Mouse (Mus musculus) layer of hippocampus, adult 18-20 months (tissue): ENCODE results near the gene Ilkap. TPM values are rescaled to one million over a fixed set of nuclear protein-coding genes. Genes with fewer than 3 reads are reported as not detected.

ENCODE experiments used
- DNase-seq, 2 experiments: peaks; one replicate each; pipeline ENCODE4 v3.0.0; 2022; ENCODE audit warnings: low spot score in 2 of 2
- total RNA-seq, 2 experiments: library from RNA; stranded (reverse); gene quantifications; 2 replicates each; pipeline ENCODE4 v1.2.3; 2021

The Ilkap gene
- total RNA-seq, 2 experiments from 2014 or later = 62.3 to 63.0 TPM

DNA sequence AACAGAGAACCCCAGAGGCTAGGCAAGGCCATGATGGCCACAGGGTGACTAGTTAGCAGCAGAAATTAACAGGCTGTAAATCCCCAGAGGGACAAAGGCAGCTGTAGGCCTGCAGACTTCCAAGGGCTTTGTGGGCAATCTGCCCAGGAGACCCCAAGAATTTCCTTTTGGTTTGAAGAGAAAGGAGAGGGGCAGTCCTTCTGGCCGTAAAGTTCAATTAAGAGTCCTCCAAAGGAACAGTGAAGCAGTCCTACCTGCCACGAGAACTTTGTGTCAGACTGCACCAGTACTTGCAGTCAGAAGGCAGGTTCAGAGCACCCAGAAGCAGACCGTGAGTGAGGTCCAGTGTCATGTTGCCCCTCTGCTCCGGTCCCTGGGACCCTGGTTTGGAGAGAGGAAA, 16.3 kb upstream of the Ilkap start:
- DNase-seq = no peak

DNA sequence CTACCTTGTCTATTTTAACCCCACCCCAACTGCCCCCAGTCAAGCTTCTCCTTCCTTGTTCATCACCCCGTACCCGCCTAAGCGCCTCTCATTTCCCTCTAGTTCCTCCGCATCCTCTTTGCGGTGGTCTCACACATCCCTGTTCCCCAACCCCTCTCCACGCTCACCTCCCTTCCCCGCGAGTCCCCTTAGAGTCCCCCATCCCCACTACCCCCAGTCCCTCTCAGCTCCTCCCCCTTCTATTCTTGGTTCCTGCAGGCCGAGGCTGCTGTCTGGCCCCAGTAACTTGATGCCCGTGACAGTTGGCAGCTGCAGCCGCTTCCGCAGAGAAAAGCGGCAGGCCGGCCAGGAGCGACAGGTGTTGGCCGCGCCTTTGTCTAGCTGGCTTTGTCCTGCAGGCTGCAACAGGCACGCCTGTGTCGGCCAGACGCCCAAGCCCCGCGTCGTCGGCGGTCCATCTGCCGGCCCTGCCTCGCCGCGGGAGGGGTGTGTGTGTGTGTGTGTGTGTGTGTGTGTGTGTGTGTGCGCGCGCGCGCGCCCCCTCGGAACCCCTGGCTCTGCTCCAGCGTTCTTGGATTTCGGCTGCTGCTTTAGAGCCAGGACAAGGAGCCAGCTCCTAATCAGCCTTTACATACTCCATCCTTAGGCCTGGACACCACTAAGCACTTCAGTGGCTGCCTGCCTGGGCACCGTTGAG, 15.4 kb upstream of the Ilkap start, which contains the start of gene Hes6:
Gene Hes6 (minus strand): TSS at position 141 of the 697 bp plus-strand sequence.
- peak; percentile 37 to 62 for DNase-seq

DNA sequence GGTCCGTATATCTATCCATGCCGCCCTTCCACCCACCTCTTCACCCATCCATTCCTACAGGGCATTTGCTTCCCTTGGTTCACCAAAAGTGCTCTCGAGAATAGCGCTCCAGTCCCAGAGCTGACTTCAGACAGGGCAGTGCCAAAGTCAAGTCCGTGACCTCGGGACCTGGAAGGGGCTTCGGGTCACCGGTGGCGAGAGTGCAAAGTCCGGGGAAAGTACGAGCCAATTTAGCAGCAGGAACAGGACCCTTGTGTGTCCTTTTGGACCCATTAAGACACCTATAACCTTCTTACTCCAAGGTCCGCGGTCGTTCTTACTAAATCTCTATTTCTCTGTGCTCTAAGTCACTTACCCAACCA, 14.9 kb upstream of the Ilkap start:
- DNase-seq = no peak

DNA sequence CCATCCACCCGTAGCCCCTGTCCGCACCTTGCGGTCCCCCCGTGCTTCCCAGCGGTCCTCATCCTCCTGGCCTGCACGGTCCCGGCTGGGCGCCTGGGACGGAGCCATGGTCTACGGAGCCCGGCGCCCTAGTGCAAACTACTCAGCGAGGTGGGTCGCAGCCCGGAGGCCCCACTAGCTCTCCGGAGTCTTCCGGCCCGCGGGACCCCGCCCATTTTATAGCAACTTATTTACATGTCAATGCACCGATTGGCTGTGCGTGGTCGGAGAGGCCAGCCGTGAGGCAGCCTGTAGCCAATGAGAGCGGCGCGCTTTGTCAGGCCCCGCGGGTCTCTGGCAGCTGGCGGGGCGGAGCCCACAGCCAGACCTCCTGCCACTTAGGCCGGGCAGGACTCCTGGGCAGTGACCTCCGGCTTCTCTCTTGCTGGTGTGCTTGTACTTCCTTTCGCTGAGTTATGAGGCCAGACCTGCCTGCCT, 14.5 kb upstream of the Ilkap start:
- DNase-seq = peak; percentile 85 to 93

DNA sequence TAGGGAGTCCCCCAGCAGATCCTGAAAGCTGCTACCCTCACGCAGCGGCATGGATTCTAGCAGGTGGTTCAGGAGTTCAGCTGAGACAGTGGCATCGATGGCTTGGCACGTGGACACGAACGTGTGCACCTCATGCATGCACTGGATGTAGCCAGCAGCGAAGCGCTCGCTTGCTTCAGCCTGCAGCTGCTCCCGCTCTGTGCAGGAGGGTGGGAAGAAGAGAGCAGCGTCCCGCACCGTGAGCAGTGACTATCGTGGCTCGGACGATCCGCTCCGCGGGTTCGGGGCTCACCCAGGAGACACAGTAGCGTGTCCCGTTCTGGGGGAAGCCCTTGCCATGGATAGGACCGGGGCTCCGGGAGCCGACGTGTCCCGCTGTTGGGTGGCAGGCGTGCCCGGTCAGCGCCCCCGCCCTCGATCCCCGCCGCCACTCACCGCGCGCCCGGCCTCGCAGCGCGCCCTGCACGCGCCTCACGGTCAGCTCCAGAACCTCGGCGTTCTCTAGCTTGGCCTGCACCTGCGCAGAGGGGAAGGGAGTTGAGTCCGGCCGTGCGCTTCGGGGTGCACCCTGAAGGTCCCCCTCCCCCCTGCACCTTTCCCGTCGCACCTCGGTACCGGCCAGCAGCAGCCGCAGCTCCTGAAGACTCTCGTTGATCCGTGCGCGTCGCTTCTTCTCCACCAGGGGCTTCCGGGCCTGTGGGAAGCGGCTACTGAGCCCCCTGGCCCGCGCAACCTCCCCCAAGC, 13.8 kb upstream of the Ilkap start:
- no peak for DNase-seq

DNA sequence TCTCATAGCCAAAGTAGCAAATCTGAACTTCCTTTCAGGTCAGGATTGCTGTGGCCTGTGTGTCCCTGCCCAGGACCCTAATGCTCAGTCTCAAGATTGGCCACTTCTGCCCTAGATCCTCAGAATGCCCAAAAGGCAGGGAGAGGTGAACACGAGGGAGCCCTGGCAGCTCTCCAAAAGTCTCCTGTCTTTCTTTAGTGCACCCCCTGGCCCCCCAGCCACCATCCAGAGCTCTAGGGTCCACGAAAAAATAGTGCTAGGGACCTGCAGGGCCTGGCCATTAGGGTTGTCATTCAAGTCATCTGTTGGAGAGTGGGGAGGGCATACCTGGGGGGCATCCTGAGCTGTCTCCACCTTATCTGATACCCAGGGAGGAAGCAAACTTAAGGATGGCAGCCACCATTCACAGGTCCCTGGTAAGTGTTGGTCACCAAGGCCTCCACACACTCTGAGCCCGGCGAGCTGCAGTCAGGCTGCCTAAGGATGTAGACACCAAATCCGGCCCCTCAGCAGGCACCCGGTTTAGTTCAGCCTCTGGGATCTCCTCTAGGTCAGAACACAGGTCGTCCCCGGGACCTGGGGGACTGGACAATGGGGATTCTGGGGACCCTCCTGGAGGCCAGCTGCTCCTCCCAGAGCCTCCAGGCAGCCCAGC, 13.1 kb upstream of the Ilkap start:
- no peak for DNase-seq

DNA sequence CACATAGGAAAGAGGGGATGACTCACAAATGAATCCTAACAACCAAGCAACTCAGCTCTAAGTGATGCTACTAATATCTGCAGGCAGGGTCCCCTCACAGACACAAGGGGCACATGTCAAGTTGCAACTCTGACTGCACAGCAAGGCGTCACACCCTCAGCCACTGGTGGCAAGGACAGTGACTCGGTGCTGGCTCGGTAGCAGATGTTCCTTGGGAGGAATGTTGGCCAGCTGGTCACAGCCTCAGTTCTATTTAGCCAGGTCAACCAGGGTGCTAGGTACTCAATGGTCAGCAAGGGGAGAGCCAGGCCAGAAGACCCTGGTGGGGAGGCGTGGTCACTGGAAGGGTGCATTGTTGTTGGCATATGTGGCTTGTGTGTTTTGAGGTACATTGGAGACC, 9.2 kb upstream of the Ilkap start:
- DNase-seq = no peak

DNA sequence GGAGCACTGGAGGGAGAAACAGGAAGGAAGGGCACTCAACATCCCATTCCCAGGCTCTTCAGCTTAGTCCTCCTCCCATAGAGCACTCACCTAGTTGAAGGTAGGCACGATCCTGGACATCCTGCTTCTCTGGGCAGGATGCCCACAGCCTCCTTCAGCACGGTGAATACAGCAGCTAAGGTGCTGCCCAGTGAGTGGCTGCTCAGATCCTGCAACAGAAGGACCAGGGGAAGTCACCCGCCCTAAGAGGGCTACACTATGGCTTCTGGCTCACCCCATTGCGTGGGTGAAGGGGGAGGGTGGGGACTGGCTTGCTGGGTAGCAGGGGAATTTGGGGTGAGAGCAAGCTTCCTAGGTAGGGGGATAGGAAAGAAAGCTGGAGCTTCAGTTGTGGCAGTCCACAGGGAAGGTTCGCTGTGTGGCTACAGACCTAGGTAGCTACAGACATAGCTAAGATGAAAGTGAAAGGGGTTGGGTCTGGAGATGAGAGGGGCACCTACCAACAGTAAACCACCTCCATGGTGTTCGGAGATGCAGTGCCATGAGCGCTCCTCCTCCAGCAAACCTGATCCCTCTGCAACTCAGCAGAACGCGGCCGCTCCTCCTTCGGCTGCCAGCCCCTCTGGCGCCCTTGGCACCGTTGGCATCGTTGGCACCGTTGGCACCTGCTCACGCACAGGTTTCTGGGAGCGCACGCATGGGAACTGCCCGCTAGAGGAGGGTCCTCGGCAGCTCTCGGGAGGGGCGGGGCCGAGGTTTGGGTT, 7.0 kb upstream of the Ilkap start:
- DNase-seq = no peak

DNA sequence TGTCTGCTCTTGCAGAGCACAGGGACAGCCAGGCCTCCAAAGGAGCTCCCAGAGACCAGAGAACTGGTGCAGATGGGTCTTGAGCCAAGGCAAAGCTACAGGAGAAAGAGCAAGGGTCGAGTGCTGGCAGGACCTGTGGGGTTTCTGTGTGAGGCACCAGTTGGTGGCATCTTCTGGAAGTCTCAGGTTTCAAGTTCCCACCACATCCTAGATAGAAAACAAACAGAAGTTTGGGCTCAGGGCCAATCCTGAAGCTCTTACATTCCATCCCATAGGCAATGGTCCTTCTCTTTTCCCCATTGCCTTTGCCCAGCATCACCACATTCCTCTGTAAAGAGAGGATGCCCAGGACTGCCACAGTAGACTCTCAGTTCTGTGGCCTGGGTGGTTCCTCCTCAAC, 6.4 kb upstream of the Ilkap start:
- DNase-seq = no peak

DNA sequence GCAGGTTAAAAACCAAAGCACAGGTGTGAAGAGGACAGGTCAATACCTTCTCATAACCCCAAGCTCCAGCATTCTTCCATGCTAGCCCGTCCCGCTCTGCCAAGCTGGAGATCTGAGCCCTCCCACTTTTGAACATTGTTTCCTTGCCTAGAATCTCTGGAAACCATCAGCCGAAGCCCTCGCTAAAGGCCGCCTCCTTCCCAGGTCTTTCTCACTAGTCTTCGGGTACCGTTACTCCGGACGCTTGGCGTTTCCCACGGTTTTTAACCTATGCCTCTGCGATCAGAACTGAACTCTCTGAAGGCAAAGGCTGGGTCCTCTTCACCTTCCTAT, 722 bp downstream of the Ilkap start:
- no peak for DNase-seq

DNA sequence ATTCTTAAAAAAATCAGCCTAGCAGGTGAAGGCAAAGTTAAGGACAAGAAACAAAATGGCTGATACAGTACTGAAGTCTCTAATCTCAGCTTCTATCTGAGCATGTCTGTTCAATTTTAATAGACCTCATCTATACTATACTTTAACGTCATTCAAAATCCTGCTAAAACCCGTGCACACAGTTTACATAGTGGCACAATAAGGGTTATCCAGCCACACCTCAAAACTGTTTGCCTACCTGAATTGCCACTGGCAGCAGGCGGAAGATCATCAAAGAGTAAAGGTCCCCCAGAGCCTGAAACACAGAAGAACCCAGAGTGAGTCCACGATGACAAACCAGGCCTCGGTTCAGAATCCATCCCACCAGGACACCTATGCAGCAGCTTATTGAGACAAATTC, 8.2 kb downstream of the Ilkap start:
- no peak for DNase-seq

DNA sequence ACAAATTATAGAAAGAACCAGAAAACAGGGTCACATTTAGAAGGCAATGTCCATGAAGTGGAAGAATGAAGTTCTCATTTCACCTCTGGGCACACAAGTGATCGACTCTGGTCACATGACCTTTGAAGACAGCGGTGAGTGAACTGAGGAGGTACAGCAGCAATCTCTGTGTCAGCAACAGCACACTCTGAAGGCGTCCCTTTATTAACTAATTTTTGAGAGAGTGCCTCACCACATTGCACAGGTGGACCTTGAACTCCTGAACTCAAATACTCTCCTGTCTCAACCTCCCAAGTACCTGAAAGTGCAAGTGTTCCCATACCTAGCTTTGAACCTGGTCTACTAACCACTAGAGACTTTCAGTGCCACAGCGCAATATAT, 17.5 kb downstream of the Ilkap start:
- DNase-seq = no peak

DNA sequence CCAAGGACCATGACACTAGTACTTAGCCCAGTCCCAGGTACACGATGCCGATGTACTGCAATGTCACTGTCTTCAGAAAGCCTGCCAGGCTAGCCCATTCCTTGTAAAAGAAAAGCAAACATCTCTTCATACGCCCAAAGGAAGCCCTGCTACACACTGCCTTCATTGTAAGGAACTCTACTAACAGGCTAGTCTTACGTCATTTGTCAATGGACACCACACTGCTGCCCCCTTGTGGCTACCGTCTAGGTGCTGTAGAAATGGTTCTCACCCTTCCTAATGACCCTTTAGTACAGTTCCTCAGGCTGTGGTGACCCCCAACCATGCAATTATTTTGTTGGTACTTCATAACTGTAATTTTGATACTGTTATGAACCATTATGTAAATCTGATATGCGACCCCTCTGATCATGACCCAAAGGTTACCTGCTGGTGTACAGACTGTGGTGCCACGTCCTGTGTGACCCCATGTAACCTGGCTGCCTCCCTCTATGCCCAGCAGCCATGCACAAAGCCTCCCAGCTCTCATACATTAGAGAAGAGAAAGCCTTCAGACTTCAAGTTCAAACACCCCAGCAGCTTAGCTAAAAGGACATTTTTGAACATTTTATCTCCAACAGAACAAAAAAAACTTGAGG, 18.0 kb downstream of the Ilkap start:
- DNase-seq = peak; percentile 54 to 83

DNA sequence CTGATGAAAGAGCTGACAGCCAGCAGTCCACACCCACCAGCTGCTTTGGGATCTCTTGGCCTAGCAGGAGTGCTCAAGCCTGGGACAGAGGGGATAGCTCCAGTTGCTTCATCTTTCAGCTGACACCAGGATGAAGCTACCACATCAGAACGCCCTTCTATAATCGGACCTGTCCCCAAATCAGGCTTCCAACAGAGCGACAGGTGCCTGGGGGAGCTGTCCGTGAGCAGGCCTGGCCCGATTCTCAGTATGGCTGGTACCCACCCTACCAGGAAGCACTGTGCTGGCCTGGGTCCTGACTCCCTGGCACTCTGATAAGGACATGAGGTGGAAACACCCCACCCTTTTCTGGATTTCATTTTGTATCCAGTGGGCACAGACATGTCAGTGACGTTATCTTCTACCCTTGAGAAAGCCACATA, 25.2 kb downstream of the Ilkap start:
- no peak for DNase-seq

DNA sequence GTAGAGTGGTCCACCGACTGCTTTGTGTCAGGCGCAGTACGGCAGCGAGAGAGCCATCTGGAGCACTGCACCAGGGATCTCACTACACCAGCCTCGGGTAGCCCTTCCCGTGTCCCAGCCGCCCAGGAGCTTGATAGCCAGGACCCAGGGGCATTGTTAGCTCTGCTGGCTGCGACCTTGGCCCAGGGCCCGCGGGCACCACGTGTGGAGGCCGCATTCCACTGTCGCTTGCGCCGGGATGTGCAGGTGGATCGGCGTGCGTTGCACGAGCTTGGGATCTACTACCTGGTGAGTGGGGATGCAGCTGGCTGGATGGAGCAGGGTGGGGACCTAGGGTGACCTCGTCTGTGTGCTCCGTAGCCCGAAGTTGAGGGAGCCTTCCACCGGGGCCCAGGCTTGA, 28.6 kb downstream of the Ilkap start:
- DNase-seq = no peak

DNA sequence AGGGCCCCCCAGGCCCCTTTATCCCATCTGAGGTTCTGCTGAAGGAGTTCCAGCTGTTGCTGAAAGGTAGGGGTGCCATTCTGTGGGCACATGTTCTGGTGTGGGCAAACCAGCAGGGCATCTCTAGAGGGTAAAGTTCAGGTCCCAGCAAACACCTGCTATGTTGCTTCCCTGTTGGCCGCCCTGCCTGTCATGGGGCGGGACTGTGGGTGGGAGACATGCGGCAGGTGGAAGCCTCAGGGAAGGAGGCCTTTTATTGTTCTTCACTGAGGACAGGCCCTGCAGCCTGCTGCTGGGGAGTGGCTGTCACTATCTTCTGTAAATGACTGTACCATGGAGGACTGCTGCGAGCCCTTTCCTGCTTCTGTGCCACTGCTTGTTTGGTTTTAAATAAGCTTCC, 29.2 kb downstream of the Ilkap start:
- no peak for DNase-seq

DNA sequence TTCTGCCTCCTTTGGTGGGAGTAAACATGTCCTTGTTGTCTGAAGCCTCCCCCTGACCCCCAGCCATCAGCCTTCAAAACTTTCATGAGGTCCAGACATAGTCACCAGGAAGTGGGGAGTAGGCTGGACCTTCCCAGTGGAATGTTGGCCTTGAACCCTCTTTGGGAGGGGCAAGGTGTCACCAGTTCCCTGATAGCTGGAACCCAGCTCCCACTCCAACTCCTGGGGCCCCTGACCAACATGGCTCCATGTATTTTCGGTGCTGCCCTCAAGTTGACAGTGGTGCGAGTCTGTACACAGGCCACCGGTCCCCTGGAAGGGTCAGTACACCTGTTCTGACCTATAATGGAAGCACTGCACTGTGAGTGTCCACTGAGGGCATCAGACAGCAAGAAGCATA, 31.3 kb downstream of the Ilkap start:
- no peak for DNase-seq

DNA sequence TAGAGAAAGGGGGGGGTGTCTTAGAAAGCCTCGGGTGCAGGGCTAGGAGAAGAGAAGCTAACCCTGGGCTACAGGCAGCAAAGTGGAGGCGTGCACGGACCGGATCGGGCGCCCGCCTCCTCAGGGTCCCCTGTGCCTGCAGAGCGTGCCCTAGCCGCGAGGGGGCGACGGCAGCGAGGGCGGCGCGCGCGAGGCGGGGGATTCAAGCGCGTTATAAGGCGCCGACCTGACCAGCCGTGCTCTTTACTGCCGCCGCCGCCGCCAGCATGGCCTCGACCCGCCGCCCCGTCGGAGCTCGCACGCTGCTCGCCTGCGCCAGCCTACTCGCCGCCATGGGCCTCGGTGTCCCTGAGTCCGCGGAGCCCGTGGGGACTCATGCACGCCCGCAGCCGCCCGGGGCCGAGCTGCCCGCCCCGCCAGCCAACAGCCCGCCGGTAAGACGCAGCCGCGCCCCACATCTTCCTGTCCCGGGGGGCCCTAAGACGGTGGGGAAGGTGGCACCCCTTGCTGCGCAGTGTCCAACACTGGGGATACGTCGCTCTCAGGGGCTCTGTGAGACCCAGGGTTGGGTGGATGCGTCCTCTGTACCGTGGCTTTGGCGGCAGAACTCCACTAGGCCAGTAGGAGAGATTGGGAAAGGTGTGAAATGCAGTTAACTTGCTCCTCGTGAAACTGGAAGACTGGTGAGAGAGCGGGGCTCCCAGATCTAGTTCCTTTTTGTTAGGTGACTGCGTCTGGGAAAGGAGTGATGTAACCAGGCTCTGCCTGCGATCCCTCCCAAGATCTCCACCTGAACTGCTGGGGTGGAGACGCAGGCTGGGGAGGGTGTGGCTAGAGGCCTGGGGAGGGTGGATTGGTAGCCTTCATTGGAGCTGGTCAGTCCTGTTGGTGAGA, 32.2 kb downstream of the Ilkap start, which contains the start of gene Erfe:
Gene Erfe (plus strand): TSS at position 216 of the 894 bp plus-strand sequence.
- DNase-seq = peak in 1 of 2 experiments; percentile 17

DNA sequence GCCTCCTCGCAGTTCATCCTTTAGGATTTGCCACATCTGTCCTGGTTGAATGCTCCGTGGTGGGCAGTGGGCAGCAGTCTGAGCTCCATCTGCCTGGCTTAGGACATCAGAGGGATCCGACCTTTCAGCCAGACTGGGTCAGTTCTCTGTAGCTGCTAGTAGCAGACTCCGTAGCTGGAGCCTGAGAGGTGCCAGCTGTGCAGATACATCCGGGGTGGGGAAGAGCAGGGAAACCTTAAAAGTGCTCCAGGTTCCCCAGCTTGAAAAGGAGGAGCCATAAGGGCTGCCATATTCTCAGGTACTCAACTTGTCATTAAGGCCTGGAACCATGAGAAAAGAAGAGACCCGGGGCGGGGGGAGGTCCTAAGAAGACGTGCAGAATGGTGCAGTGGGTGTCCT, 32.8 kb downstream of the Ilkap start:
- DNase-seq = no peak
